Mouse (Mus musculus): Measurements from ENCODE around the gene Scamp2.

The Scamp2 gene

GRCm38 (mm10) chr9:57560861-57561710 is at the start of gene Scamp2:
Scamp2 (plus strand) TSS chr9:57560943.
- peak; percentile 95 to 97 for DNase-seq

DNA sequence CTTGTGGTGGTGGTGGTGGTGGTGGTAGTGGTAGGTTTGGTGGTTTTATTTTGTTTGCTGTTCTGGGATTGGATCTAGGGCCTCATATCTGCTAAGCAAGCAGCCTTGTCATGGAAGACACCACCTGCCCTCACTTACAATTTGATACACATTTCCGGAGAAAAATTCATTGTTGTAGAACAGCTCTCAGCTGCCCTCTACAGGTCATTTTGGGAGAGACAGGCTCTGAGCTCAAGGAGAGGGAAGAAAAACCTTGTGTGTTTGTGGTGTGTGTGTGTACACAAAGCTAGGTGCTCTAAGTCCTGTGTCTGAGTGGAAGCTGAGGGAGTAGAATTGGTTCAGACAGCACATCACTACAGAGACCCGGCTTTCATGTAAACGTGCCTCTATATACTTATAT is 43.6 kb upstream of the Scamp2 start:
- peak; percentile 76 to 79 for DNase-seq

DNA sequence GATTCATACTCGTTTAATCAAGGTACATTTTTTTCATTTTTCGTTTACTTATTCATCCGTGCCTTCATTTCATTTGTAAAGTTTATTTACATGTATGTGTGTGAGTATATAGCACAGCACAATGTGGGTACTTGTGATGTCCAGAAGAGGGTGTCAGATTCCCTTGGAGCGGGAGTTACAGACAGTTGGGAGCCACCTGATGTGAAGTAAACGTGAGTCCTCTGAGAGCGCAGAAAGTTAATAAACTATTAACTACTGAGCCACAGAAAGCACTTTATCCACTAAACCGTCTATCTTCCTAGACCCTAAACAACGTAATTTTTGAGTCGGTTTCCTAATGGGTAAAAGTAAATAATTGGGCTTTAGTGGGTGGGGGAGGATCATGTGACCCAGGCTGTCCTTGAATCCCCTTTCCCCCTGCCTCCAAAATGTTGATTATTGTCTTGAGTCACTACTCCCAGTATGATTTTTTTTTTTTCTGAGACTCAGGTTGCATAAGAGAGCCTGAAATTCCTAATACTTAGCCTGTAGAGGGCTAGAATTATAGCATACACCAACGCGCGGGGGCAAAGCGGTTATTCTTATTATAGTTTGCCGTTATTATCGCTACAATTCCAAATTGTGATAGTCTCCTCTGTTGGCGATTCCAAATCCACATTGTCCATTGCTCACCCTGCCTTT is 40.2 kb upstream of the Scamp2 start:
- no peak for DNase-seq

DNA sequence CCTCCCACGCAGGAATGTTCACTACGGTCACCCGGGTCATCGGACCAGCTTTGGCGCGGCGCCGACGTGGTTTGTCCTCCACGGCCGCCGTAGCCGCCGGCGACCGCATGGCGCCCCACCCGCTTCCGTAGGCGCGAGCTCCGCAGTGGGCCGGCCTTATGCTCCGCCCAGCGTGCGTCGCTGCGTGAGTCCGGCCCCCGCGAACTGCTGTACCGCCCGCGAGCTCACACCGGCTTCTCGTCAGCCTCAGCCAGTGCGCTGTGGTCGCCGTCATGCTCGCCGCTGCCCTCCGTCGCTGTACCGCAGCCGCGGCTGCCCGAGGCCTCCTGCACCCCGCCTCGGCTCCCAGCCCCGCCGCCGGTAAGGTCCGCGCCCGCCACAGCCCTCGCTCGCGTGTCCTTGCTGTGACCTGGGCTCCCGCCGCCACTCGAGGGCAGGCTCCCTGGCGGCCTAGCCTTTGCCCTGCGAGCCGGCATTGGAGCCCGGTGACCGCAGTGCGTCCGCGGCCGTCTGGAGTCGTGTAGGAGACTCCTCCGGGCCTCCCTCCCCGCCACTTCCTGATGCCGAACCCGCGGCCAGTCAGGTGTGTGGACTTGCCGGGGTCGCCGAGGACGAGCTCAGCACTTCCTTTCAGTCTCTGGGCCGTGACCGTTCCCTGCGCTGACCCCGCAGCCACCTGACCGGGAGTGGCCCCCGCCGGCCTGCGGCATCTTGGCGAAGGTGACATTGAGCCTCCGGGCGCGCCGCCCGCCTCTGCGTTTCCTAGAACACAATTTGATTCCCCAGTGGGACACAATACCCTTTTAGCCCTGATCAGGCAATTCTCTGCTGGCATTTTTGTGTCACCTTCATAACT is 39.5 kb upstream of the Scamp2 start, which contains the start of gene Cox5a:
Cox5a (plus strand) TSS at position 219 of the 856 bp plus-strand sequence.
- DNase-seq = peak; percentile 94 to 97

DNA sequence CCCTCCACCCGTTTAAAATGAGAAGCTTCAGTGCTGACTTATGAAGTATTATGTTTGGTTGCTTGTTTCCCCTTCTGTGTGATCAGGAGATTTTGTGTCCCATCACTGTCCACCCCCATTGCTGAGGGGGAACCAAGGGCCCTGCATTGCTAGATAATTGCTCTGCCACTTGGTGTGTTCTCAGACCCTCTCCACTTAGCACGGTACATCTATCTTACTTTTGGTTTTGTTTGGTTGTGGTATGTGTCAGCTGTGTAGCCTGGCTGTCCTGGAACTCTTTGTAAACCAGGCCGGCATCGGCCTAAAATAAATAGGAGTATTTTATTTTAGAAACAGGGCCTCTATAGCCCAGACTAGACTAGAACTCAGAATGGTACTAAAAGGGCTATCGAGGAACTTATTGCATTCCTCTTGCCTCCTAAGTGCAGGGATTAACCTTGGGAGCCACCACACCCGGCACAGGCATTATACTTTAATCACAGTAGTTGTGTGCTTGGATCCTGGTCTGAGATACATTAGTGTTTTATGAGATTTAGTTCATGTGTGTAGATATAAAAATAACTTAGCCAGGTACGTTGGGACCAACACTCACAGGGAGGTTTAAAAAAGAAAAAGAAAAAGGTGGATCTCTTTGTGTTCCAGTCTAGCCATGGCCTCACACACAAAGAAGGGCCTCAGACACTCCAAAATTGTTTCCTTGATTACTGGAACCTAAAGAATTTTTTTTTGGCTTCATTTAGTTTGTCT is 38.5 kb upstream of the Scamp2 start:
- no peak for DNase-seq

GRCm38 (mm10) chr9:57522861-57523246 is 37.9 kb upstream of the Scamp2 start:
- DNase-seq = no peak

DNA sequence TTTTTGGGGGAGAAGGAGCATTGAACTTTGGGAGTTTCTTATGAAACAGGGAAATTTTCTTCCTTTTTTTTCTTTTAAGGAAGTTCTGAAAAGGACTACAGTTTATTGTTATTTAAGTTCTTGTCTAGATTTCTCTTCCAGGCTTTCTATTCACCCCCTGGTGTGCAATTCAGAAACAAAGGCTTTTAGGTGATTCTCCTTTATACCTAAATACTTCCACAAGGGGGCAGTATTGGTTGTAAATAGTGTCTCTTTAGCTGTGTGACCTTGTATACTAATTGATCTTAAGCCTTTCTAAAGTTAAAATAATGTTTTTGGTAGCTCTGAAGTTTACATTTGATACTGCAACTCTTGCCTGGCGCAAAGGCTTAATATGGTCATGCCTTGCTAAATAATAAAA is 37.0 kb upstream of the Scamp2 start:
- DNase-seq = no peak

- DNase-seq = peak in 1 of 2 experiments; percentile 0
Measured at GRCm38 (mm10) chr9:57524439-57524838, 36.3 kb upstream of the Scamp2 start.

GRCm38 (mm10) chr9:57525516-57525915 is 35.2 kb upstream of the Scamp2 start:
- no peak for DNase-seq

DNA sequence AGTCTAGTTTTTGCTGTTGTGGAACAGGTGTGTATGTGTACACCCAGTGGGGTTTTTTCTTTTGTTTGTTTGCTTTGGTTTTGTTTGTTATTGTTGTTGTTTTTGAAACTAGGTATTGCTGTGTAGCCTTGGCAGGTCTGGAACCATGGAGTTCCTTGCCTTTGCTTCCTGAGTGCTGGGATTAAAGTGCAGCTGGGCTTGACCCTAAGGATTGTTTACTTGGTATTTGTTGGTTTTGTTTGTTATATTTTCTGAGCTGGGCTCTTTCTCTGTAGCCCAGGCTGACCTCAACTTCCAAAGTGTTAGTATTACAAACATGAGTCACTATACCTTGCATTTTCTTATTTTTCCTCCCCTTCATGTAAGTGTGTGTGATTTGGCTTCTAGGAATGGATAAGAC is 34.3 kb upstream of the Scamp2 start:
- DNase-seq = no peak

DNA sequence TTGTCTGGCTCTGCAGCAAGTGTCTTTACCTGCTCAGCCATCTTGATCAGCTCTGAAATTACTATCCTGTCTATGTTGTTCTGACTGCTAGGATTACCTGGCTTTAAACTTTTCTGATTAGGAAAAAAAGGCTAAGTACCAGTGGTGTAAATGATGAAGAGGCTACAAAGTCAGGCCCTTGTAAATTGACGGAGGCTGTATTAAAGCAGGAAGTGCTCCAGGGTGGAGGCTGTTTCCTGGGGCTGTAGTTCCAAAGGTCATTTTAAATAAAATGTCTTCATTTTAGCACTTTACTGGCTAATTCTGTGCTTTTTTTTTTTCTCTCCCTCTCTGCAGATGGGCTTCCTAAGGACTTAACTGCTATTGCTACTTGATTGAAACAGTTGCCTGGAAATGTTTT is 28.8 kb upstream of the Scamp2 start:
- DNase-seq = peak in 1 of 2 experiments; percentile 2

- no peak for DNase-seq
Measured at GRCm38 (mm10) chr9:57536362-57536761, 24.4 kb upstream of the Scamp2 start.

DNA sequence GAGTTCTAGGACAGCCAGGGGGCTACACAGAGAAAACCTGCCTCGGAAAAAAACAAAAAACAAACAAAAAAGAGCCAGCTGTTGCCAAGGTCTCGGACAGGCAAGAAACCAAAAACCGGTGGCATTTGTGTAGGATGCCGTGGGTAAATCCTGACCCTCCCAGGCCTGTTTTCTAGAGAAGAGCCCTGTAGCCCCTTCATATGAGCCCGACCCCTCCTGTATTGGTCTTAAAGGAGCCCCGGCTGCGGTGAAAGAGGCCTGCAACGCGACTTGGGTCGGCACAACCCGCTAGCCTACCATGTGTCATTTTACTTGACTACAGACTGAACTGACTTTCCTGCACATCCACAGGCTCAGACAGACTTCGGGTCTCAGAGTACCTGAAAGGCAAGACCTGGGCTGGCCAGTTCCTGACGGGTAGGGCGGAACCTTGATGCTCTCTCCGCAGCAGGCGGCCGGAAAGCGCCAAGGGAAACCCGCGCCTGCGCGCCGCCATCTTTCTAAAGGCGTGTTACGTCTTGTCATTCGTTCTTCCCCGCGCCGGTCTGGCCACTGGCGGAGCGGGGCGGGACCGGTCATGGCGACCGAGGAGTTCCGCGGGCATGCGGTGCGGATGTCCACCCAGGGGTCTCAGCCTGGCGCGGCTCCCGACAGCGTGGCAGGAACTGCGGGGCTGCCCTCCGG is 23.6 kb upstream of the Scamp2 start, which contains the start of gene Fam219b:
Fam219b (plus strand) TSS at position 485 of the 684 bp plus-strand sequence.
- DNase-seq = peak; percentile 93 to 96

GRCm38 (mm10) chr9:57537728-57538181 is 23.0 kb upstream of the Scamp2 start:
- DNase-seq = no peak

DNA sequence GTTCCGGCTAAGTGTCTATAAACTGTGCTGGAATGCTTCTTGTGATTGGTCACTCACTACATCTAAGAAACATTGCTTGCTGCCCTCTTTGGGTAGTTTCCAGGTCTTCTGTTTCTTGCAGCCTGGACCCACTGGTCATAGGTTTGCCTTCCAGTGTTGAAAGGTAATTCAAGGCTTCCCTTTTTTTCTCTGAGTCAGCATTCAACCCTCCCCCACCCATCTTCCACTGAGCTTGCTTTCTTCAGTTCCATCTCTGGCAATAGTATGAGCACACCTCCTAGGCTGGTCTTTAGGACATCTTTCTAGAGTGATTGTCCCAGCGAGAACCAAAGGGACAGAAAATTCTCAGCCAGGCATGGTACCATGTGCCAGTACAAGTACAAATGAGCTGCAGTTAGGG is 21.2 kb upstream of the Scamp2 start:
- DNase-seq = no peak

- peak; percentile 64 to 70 for DNase-seq
Measured at GRCm38 (mm10) chr9:57541312-57541711, 19.4 kb upstream of the Scamp2 start.

- DNase-seq = no peak
Measured at GRCm38 (mm10) chr9:57543951-57544350, 16.8 kb upstream of the Scamp2 start.

- DNase-seq = no peak
Measured at GRCm38 (mm10) chr9:57547287-57547686, 13.5 kb upstream of the Scamp2 start.

DNA sequence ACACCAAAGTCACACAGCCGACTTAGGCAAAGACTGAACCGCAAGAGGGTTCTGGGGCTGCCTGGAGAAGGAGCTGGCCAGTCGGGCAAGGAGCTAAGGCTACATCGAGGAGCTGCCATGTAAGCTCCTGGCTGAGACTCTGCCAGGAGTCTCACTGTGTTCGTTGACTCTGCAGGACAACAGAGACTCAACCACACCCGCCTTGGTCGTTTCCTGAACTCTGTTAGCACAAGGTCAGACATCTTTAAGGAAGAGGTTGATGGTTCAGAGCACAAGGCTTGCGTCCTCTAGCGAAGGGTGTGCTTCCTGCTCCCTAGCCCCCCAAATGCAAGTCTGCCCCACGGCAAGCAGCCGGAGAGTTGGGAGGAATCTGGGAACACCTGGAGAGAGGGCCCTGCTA is 12.9 kb upstream of the Scamp2 start:
- DNase-seq = no peak

- no peak for DNase-seq
Measured at GRCm38 (mm10) chr9:57549186-57549585, 11.6 kb upstream of the Scamp2 start.

- DNase-seq = no peak
Measured at GRCm38 (mm10) chr9:57550126-57550862, 10.4 kb upstream of the Scamp2 start.

All from kidney, postnatal 4 days (tissue).